Mouse (Mus musculus) heart, embryonic 11.5 days (tissue): ENCODE results near the gene Ccn6. TPM values are rescaled to one million over a fixed set of nuclear protein-coding genes. Genes with fewer than 3 reads are reported as not detected.

Source experiments
- ATAC-seq: fragments of 200-750 bp; cut with Nextera tagmentation; replicated peaks from 2 replicates; pipeline ENCODE4 v1.8.0; 2017; ENCODE audit warnings: moderate library complexity; ENCODE audit not compliant: insufficient number of reproducible peaks, low FRiP score, low TSS enrichment
- H3K27ac ChIP-seq: fragments of 300-500 bp; sonication (generic); 2 replicates; pipeline ENCODE4 v1.5.1; 2014; ENCODE audit warnings: mild to moderate bottlenecking, low read depth, low read length
- H3K27me3 ChIP-seq: fragments of 300-500 bp; sonication (generic); 2 replicates; pipeline ENCODE4 v1.6.1; 2014; ENCODE audit warnings: mild to moderate bottlenecking, low read length, mixed read lengths; ENCODE audit not compliant: control insufficient read depth, insufficient read depth
- H3K36me3 ChIP-seq: fragments of 300-500 bp; sonication (generic); 2 replicates; pipeline ENCODE4 v1.6.1; 2014; ENCODE audit warnings: mild to moderate bottlenecking, low read length, moderate library complexity, mixed read lengths; ENCODE audit not compliant: control insufficient read depth, insufficient read depth
- H3K4me1 ChIP-seq: fragments of 300-500 bp; sonication (generic); 2 replicates; pipeline ENCODE4 v1.6.1; 2014; ENCODE audit warnings: low read length; ENCODE audit not compliant: control insufficient read depth, insufficient read depth
- H3K4me2 ChIP-seq: fragments of 300-500 bp; sonication (generic); 2 replicates; pipeline ENCODE4 v1.6.1; 2014; ENCODE audit warnings: mild to moderate bottlenecking, moderate library complexity
- H3K4me3 ChIP-seq: fragments of 300-500 bp; sonication (generic); 2 replicates; pipeline ENCODE4 v1.5.1; 2014; ENCODE audit warnings: low read depth, low read length
- H3K9ac ChIP-seq: fragments of 300-500 bp; sonication (generic); 2 replicates; pipeline ENCODE4 v1.6.1; 2014; ENCODE audit warnings: mild to moderate bottlenecking, low read depth, low read length, moderate library complexity
- H3K9me3 ChIP-seq: fragments of 300-500 bp; sonication (generic); replicated peaks from 2 replicates; pipeline ENCODE4 v1.6.1; 2016; ENCODE audit warnings: low read length; ENCODE audit not compliant: control insufficient read depth
- WGBS: fragments of 180-500 bp; shearing (Covaris S2); extraction: QIAGEN DNeasy Blood & Tissue Kit; methylation state at CpG from one replicate; pipeline ENCODE4 v1.1.7; 2014; ENCODE audit not compliant: insufficient replicate concordance; 5-methylcytosine and 5-hydroxymethylcytosine counted together
- polyA plus RNA-seq: library from polyadenylated mRNA; unstranded; fragments of >200 nt; fragmentation: Nextera tagmentation; extraction: Ambion mirVana; gene quantifications from 2 replicates; pipeline ENCODE4 v1.2.1, GENCODE M21; 2014

Gene Ccn6
- polyA plus RNA-seq, 1 experiment from 2014 or later, result 0.36 TPM

GRCm38 (mm10) chr10:39108837-39109488, 54.6 kb downstream of the Ccn6 start:
- H3K4me2 ChIP-seq, result no peak overlapping the region
- no peak for ATAC-seq
- H3K9ac ChIP-seq, result no peak overlapping the region
- no peak overlapping the region for H3K4me3 ChIP-seq
- H3K36me3 ChIP-seq, result peaks cover 17% of the 10 kb centered on the region
- WGBS, result 65% methylated on average over 10 of the region's 10 CpGs
- no peaks in the 10 kb centered on the region for H3K27me3 ChIP-seq
- no peaks in the 10 kb centered on the region for H3K4me1 ChIP-seq
- no peak overlapping the region for H3K27ac ChIP-seq
- no peaks in the 10 kb centered on the region for H3K9me3 ChIP-seq

- Histone ChIP-seq H3K27me3 (no peaks in the 10 kb centered on the region), H3K27ac (no peak overlapping the region), H3K4me2 (no peak overlapping the region), H3K9ac (no peak overlapping the region), H3K4me1 (no peaks in the 10 kb centered on the region), H3K36me3 (peaks cover 24% of the 10 kb centered on the region), H3K4me3 (no peak overlapping the region), H3K9me3 (no peaks in the 10 kb centered on the region)
- ATAC-seq, result no peak
- 61% methylated on average over 4 of the region's 4 CpGs for WGBS
Observed at GRCm38 (mm10) chr10:39106935-39107334, 56.7 kb downstream of the Ccn6 start.

GRCm38 (mm10) chr10:39106413-39106812, 57.2 kb downstream of the Ccn6 start:
- 63% methylated on average over 3 of the region's 3 CpGs for WGBS
- H3K36me3 ChIP-seq, result peaks cover 23% of the 10 kb centered on the region
- H3K27me3 ChIP-seq, result no peaks in the 10 kb centered on the region
- H3K9ac ChIP-seq, result no peak overlapping the region
- no peak overlapping the region for H3K27ac ChIP-seq
- H3K4me3 ChIP-seq, result no peak overlapping the region
- ATAC-seq, result no peak
- no peak overlapping the region for H3K4me2 ChIP-seq
- no peaks in the 10 kb centered on the region for H3K9me3 ChIP-seq
- no peaks in the 10 kb centered on the region for H3K4me1 ChIP-seq

- no peak overlapping the region for H3K4me3 ChIP-seq
- no peak overlapping the region for H3K9ac ChIP-seq
- no peaks in the 10 kb centered on the region for H3K27me3 ChIP-seq
- ATAC-seq, result no peak
- H3K4me2 ChIP-seq, result no peak overlapping the region
- H3K36me3 ChIP-seq, result peaks cover 16% of the 10 kb centered on the region
- H3K9me3 ChIP-seq, result no peaks in the 10 kb centered on the region
- no peak overlapping the region for H3K27ac ChIP-seq
- WGBS, result 89% methylated on average over 8 of the region's 8 CpGs
- no peaks in the 10 kb centered on the region for H3K4me1 ChIP-seq
Observed at GRCm38 (mm10) chr10:39104803-39105449, 58.7 kb downstream of the Ccn6 start.

Other genes with a start within 250 kb of the Ccn6 start
- 91.8 and 120 TPM in 2 replicates for gene Lama4, start 198.3 kb downstream of the Ccn6 start, polyA plus RNA-seq
- gene Fam229b, start 29.9 kb downstream of the Ccn6 start, polyA plus RNA-seq, result 8.0 and 8.6 TPM in 2 replicates
- gene Tube1, start 29.8 kb downstream of the Ccn6 start, polyA plus RNA-seq, result 14.5 TPM in 2 replicates
- gene Fyn, start 205.1 kb upstream of the Ccn6 start, polyA plus RNA-seq, result 17.2 and 17.9 TPM in 2 replicates